ENCODE assay signal across 25 mouse cellular contexts in genomic region chr13:107126636-107127035, GRCm38 (mm10).
DNase-seq lines count a peak whose midpoint lies in the region; ATAC-seq lines count a peak whose summit lies in the region.
"Had no signal": no experiment of that assay in that cellular context is flagged by ENCODE, and none has a peak within 500 bp of the region (broad histone marks: within the 10 kb centered on the region; RNA-seq: fewer than 3 reads in every experiment).

No protein-coding gene starts in this region.

- no peaks in the 10 kb centered on the region for H3K9me3 ChIP-seq in forebrain, embryonic 15.5 days
- H3K9me3 ChIP-seq in forebrain, embryonic 13.5 days (replicated peaks), result no peaks in the 10 kb centered on the region
- no peaks in the 10 kb centered on the region for H3K9me3 ChIP-seq in kidney, embryonic 14.5 days (ENCODE audit: control insufficient read depth, low read length)
- H3K9me3 ChIP-seq: embryonic facial prominence, embryonic 10.5 days; forebrain, embryonic 10.5 days; hindbrain, embryonic 13.5 days; limb, embryonic 10.5 days; liver, embryonic 15.5 days; megakaryocyte, embryonic 14.5 days; midbrain, embryonic 13.5 days had no signal

- no peak overlapping the region for H3K4me2 ChIP-seq in forebrain, embryonic 15.5 days (replicated peaks)
- H3K4me2 ChIP-seq in forebrain, embryonic 13.5 days, result no peak overlapping the region
- H3K4me2 ChIP-seq in kidney, embryonic 14.5 days (replicated peaks; ENCODE audit: low read depth, low read length), result no peak overlapping the region
- H3K4me2 ChIP-seq: hindbrain, embryonic 13.5 days; liver, embryonic 15.5 days; midbrain, embryonic 13.5 days had no signal

- H3K27me3 ChIP-seq in forebrain, embryonic 15.5 days, result no peaks in the 10 kb centered on the region
- H3K27me3 ChIP-seq in forebrain, embryonic 13.5 days, result no peaks in the 10 kb centered on the region
- no peaks in the 10 kb centered on the region for H3K27me3 ChIP-seq in kidney, embryonic 14.5 days (ENCODE audit: control insufficient read depth, insufficient read depth, low read length)
- H3K27me3 ChIP-seq: hindbrain, embryonic 13.5 days; liver, embryonic 15.5 days; midbrain, embryonic 13.5 days had no signal

- DNase-seq in right cerebral cortex, postnatal 10 days (ENCODE audit: low spot score in 2 of 2), result peak; percentile 68 to 70
- no peak for DNase-seq in right cerebral cortex, adult 2 months (ENCODE audit: low spot score in 2 of 2)
- peak; percentile 46 for DNase-seq in layer of hippocampus, adult 9-10 months (ENCODE audit: low spot score)
- no peak for DNase-seq in ovary, postnatal 14 days (ENCODE audit: low spot score)
- DNase-seq: adrenal gland, postnatal 25 days; cerebellum, adult 11 months; cerebellum, adult 9-11 months; gastrocnemius, adult 2 months; heart, postnatal 36 days; kidney, adult 18-20 months; kidney, postnatal 25 days; liver; thymus, adult 18-20 months; thymus, postnatal 36 days had no signal

- 0 out of 2 replicates have a peak overlapping the region, but pooled peaks have one; percentile 23 for H3K27ac ChIP-seq in forebrain, embryonic 15.5 days (replicated peaks)
- no peak overlapping the region for H3K27ac ChIP-seq in forebrain, embryonic 13.5 days
- H3K27ac ChIP-seq in kidney, embryonic 14.5 days (ENCODE audit: low read depth, low read length), result no peak overlapping the region
- H3K27ac ChIP-seq: embryonic facial prominence, embryonic 10.5 days; forebrain, embryonic 10.5 days; gastrocnemius, adult 2 months; hindbrain, embryonic 13.5 days; limb, embryonic 10.5 days; liver, embryonic 15.5 days; midbrain, embryonic 13.5 days had no signal

- no peak for ATAC-seq in forebrain, embryonic 15.5 days (replicated peaks)
- no peak for ATAC-seq in forebrain, embryonic 13.5 days
- ATAC-seq in kidney, embryonic 14.5 days (ENCODE audit: low FRiP score, low TSS enrichment), result no peak
- ATAC-seq: lung, postnatal 0 days; midbrain, embryonic 13.5 days had no signal

- no peak overlapping the region for H3K9ac ChIP-seq in forebrain, embryonic 15.5 days (replicated peaks)
- no peak overlapping the region for H3K9ac ChIP-seq in forebrain, embryonic 13.5 days
- H3K9ac ChIP-seq in kidney, embryonic 14.5 days (ENCODE audit: low read depth, low read length), result no peak overlapping the region
- H3K9ac ChIP-seq: hindbrain, embryonic 13.5 days; liver, embryonic 15.5 days; midbrain, embryonic 13.5 days had no signal

- no peaks in the 10 kb centered on the region for H3K36me3 ChIP-seq in forebrain, embryonic 15.5 days
- H3K36me3 ChIP-seq in forebrain, embryonic 13.5 days (ENCODE audit: poor library complexity, severe bottlenecking), result no peaks in the 10 kb centered on the region
- no peaks in the 10 kb centered on the region for H3K36me3 ChIP-seq in kidney, embryonic 14.5 days (ENCODE audit: control insufficient read depth, insufficient read depth, low read length)
- H3K36me3 ChIP-seq: embryonic facial prominence, embryonic 10.5 days; forebrain, embryonic 10.5 days; hindbrain, embryonic 13.5 days; limb, embryonic 10.5 days; liver, embryonic 15.5 days; midbrain, embryonic 13.5 days had no signal

- no peak overlapping the region for H3K4me3 ChIP-seq in forebrain, embryonic 15.5 days
- H3K4me3 ChIP-seq in forebrain, embryonic 13.5 days, result no peak overlapping the region
- no peak overlapping the region for H3K4me3 ChIP-seq in kidney, embryonic 14.5 days (ENCODE audit: low read length)
- H3K4me3 ChIP-seq: embryonic facial prominence, embryonic 10.5 days; forebrain, embryonic 10.5 days; gastrocnemius, adult 2 months; hindbrain, embryonic 13.5 days; limb, embryonic 10.5 days; liver, embryonic 15.5 days; megakaryocyte, embryonic 14.5 days; midbrain, embryonic 13.5 days had no signal

- no peaks in the 10 kb centered on the region for H3K4me1 ChIP-seq in forebrain, embryonic 15.5 days
- H3K4me1 ChIP-seq in forebrain, embryonic 13.5 days, result no peaks in the 10 kb centered on the region
- H3K4me1 ChIP-seq in kidney, embryonic 14.5 days (ENCODE audit: control insufficient read depth, insufficient read depth, low read length), result no peaks in the 10 kb centered on the region
- H3K4me1 ChIP-seq: embryonic facial prominence, embryonic 10.5 days; forebrain, embryonic 10.5 days; hindbrain, embryonic 13.5 days; liver, embryonic 15.5 days; midbrain, embryonic 13.5 days had no signal

- 81% methylated on average over 7 of the region's 7 CpGs for WGBS in forebrain, embryonic 15.5 days
- 89% methylated on average over 7 of the region's 7 CpGs for WGBS in forebrain, embryonic 13.5 days
- WGBS in kidney, embryonic 14.5 days, result 90% methylated on average over 7 of the region's 7 CpGs

Comparison
In these comparisons a context has a peak if more than half of its experiments do, and no peak if none do; other contexts are left out.
1. DNase-seq: peak in right cerebral cortex, postnatal 10 days (2 of 2) and layer of hippocampus, adult 9-10 months (single experiment); none in right cerebral cortex, adult 2 months (0 of 2) and ovary, postnatal 14 days (single experiment).